Mouse (Mus musculus) left cerebral cortex, adult 18-20 months (tissue): ENCODE data around the gene Dnajc10. TPM values are rescaled to one million over a fixed set of nuclear protein-coding genes. Genes with fewer than 3 reads are reported as not detected.

Experiments used
- DNase-seq, 2 experiments: peaks; one replicate each; pipeline ENCODE4 v3.0.0; 2021 to 2022; ENCODE audit warnings: low spot score in 2 of 2, mixed read lengths in 1 of 2
- long read RNA-seq, 2 experiments: library from polyadenylated mRNA; stranded (forward); transcript quantifications; one replicate each; pipeline ENCODE4 v2.0.0; 2021
- total RNA-seq, 2 experiments: library from RNA; stranded (reverse); gene quantifications; 2 replicates each; pipeline ENCODE4 v1.2.3; 2021

Dnajc10 gene
- total RNA-seq: 10 to 100 TPM; 68.2 to 72.4 TPM
- long read RNA-seq, experiment 1, full-length matches to known transcripts: 85 of 96 reads
- long read RNA-seq, experiment 1, partial matches to known transcripts: 7 of 96 reads
- long read RNA-seq, experiment 1, other reads (novel, unspliced or antisense): 4 of 96 reads
- long read RNA-seq, experiment 2, full-length matches to known transcripts: 75 of 87 reads
- long read RNA-seq, experiment 2, partial matches to known transcripts: 9 of 87 reads
- long read RNA-seq, experiment 2, other reads (novel, unspliced or antisense): 3 of 87 reads

GRCm38 (mm10) chr2:80315242-80316161 lies at the start of gene Dnajc10:
Gene Dnajc10, plus strand, starts transcription at chr2:80315466.
- DNase-seq: peak; percentile 92 to 93

DNA sequence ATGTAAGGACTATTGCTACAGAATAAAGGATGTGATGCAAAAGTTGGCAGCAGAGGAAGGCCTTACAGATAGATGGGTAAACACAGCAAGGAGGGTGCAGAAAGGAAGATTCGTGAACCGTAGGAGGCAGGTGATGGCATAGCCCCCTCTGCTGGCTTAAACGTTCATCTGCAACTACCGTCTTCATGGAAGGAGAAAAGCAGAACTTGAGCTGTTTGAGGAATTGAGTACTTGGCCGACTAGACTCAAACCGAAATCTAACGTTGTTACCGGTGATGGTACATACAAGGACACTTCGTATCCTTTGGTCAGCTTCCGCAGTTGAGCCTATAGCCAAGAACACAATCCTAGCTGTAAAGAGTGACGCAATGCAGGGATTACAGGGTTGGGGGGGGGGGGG lies 48.4 kb upstream of the Dnajc10 start:
- DNase-seq: peak; percentile 72 to 79

DNA sequence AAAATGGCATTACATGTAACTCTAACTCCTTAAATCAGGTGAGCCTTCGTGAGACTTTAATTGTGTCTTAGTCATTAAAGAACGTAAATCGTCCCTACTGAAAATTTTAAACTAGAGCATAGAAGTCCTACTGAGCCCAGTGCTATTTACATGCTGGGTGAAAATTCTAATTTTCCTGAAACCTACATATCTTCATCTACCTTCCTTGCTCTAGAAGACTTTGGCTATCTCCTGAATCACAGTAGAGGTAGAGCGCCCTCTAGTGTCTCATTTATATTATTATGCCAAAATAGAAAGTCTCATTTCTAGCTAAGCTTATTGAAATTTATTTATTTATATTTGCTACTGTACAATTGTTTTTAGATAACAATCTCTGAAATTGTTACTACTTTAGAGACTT lies 47.2 kb upstream of the Dnajc10 start:
- peak in 1 of 2 experiments; percentile 9 for DNase-seq

GRCm38 (mm10) chr2:80271431-80271830 lies 43.8 kb upstream of the Dnajc10 start:
- DNase-seq: no peak

DNA sequence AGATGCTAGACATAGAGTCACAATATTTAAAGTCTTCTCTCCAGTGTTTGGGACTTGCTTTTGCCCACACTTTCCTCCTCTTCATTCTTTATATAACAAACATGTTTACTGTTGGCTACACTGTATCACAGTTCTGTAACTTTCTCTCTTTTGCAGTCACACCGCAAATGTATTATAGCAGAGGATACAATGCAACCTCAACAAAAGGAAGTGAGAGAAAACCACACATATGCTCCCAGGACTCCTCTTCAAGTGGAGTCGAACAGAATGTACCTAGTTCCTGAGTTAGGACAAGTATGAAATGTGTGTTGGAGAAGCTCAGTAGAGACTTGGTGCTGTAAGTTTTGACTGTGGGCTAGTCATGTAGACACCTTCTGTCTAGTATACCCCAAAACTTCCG lies 42.2 kb upstream of the Dnajc10 start:
- DNase-seq: no peak

DNA sequence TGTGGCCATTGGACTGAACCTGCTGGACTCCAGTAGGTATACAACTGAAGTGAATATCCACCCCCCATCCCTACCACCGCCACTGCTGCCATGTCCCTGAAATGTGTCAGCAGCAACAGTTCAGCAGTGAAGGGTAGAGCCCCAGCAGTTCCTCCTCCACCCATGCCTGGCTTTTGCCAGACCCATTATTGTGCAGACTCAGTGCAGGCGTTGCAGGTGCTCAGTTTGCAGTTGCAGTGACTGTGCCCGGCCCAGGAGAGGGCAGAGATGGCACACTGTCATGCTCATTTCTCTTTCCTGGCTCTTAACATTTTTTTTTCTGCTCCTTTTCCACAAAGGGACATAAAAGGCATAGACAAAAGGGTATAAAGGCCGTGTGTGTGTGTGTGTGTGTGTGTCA lies 41.5 kb upstream of the Dnajc10 start:
- DNase-seq: no peak

GRCm38 (mm10) chr2:80275136-80275535 lies 40.1 kb upstream of the Dnajc10 start:
- peak; percentile 45 to 58 for DNase-seq

GRCm38 (mm10) chr2:80282214-80282613 lies 33.1 kb upstream of the Dnajc10 start:
- no peak for DNase-seq

GRCm38 (mm10) chr2:80286397-80286796 lies 28.9 kb upstream of the Dnajc10 start:
- DNase-seq: no peak

DNA sequence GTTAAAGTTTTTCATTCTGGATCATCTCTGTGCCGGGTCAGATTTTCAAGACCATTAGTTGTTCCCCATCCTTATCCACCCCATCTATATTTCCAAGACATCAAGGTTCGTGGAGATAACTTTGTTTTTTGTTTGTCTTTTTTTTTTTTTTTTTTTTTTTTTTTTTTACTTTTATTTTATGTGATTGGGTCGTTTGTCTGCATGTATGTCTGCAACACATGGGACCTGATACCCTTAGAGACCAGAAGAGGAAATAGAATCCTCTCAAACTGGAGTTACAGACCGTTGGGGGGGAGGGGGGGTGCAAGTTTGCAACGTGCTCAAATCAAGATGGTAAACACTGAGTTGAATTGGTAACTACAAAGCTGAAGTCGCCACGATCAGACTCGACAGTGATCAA lies 23.1 kb upstream of the Dnajc10 start, which contains the start of gene Prdx6b:
Gene Prdx6b, plus strand, starts transcription at position 301 of the 400 bp plus-strand sequence.
- no peak for DNase-seq

- no peak for DNase-seq
These were observed 16.9 kb upstream of the Dnajc10 start for GRCm38 (mm10) chr2:80298334-80298733.

DNA sequence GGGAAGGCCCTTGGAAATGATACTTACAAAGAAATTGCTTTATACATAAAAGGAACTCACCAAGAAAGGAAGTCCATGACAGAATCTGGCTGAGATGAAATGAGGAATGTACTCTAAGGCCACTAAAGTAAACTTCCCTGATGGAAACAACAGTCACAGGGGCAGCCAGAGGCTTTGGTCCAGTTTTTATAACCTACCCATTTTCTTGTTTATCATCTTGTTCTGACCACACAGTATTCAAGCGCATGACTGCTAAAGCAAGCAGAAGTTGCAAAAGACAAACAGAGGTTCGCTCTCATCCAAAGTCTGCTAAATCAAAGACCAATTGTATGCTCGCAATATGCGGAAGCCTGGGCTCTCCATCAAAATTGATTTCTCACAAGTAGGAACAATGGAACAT lies 14.5 kb upstream of the Dnajc10 start:
- no peak for DNase-seq

GRCm38 (mm10) chr2:80303957-80304356 lies 11.3 kb upstream of the Dnajc10 start:
- no peak for DNase-seq

DNA sequence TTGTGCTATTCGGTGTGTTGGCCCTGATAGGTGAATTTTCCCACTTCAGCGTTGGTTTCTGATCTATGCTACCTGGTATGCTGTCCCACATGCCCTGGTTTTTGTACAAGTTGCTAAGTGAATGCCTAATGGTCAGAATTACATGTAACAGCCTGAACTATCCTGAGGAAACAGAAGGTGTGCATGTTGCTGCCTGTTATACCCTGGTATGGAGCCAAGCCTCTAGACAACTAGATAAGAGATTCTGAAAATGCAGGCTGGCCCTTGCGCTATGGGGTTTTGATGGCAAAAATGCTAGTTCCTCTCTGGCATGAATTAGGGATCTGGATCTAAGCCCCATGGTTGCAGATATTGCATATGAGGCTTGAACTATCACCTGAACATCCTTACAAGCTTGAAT lies 7.6 kb upstream of the Dnajc10 start:
- no peak for DNase-seq

- no peak for DNase-seq
These were observed 5.5 kb upstream of the Dnajc10 start for GRCm38 (mm10) chr2:80309775-80310174.

- no peak for DNase-seq
These were observed 4.5 kb upstream of the Dnajc10 start for GRCm38 (mm10) chr2:80310772-80311171.

DNA sequence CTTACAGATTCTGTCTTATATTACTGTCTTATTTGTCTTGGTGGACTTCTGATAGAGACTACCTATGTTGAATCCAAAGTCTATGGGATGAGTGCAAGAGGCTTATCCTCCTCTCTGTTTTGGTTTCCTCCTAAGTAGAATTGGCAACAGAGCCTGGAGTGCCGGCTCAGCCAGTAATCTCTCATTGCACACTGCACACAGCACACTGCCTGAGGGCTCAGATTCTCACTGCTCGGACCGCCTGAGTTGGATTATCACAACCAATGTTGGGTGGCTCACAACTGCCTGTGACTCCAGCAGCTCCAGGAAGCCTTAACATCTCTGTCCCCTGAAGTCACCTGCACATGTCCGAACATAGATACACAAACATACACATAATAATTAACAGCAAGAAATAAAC lies 3.9 kb upstream of the Dnajc10 start:
- no peak for DNase-seq

DNA sequence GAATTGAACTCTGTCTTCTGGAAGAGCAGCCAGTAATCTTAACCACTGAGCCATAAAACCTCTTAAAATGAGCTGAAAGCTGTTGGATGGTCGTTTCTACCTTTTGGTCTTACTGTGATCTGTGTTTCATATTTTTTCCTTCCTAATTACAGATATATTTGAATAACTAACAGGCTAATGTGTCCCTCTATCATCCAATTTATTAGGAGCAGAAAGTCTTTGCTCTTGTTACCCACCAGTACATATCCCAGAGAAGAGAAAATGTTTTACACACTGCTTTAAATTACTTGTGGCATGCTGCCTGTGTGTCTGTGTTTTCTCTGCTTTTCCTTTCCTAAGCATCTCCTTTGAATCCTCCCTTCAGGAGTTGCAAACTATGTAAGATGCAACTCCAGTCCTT lies 1.1 kb upstream of the Dnajc10 start:
- no peak for DNase-seq

DNA sequence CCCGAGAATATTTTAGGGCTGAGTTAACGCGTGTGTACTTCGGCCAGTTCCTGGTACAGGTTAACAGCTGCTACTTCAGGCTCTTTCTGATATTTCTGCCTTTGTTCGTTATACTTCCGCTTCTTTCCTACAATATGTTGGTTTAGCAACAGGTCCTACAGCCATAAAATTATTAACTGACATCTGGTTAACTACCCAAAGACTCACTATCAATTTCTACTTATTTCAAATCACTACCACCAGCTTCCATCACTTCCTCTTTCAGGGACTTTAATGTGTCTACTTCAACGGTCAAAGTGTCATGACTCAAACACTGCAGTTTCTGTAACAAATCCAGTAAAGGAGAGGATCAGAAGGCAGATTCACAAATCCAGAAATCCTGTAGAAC lies 418 bp upstream of the Dnajc10 start:
- no peak for DNase-seq

GRCm38 (mm10) chr2:80322878-80323277 lies 7.6 kb downstream of the Dnajc10 start:
- no peak for DNase-seq

DNA sequence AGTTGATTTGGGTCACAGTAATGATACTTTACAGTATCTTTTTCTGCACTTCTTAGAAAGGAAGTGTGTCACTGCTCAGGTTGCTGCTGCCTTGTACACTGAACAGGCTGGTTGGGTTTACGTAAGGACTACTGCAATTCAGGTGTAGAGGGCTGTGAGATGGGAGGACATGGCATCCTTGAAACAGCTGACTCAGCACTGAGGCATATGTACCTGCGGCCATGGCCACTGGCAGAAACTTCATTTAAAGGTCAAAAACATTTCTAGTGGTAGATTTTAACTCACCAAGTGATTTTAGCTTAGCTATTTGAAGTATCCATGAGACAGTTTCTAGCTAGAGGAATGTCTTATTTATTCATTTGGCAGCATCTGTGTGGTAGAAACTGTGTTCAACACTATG lies 10.5 kb downstream of the Dnajc10 start:
- no peak for DNase-seq

GRCm38 (mm10) chr2:80327272-80327671 lies 12.0 kb downstream of the Dnajc10 start:
- no peak for DNase-seq
